Mouse (Mus musculus): Measurements from ENCODE around the gene Cxcl14.

DNA sequence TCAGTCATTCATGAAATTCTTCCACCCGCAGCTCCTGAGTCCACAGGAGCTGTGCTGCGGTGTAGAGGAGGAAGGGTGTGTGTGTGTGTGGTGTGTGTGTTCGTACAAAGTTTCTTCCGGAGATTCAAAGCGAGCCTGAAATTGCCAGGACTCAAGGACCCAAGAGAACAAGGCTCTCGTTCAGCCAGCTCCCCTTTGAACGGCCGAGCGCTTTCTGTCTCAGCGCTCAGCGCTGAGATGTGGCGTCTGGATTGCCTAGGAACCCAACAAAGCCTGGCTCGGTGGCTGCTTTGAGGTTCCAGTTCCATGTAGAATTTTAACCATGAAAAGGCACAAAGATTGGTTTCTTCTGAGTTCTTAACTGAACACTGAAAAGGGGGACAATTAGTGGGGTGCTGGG, 26.2 kb downstream of the Cxcl14 start:
- TF ChIP-seq CTCF (IDR thresholded peaks at IDR 0.05): no peak
- TF ChIP-seq EP300 (IDR thresholded peaks at IDR 0.05): no peak

Data from lung, postnatal 0 days (tissue).